Mouse (Mus musculus): ENCODE data around the gene Col11a2. TPM values are rescaled to one million over a fixed set of nuclear protein-coding genes. Genes with fewer than 3 reads are reported as not detected.

The Col11a2 gene
- 0.48 and 0.67 TPM in 2 replicates for polyA plus RNA-seq (2012; rRNA removed)

GRCm38 (mm10) chr17:34038878-34039561, at the start of gene Col11a2:
Col11a2 (plus strand) TSS chr17:34039437.

GRCm38 (mm10) chr17:34000150-34000537, 39.1 kb upstream of the Col11a2 start, which contains the start of gene H2-K1:
H2-K1 (minus strand) TSS chr17:34000347.

GRCm38 (mm10) chr17:34024317-34024821, 14.9 kb upstream of the Col11a2 start, which contains the start of gene Ring1:
Ring1 (minus strand) TSS chr17:34024680.

GRCm38 (mm10) chr17:34027656-34028223, 11.5 kb upstream of the Col11a2 start, which contains the start of gene H2-Ke6:
H2-Ke6 (minus strand) TSS chr17:34028060.

GRCm38 (mm10) chr17:34031465-34032173, 7.6 kb upstream of the Col11a2 start, which contains the start of the genes Slc39a7 and Rxrb:
Slc39a7 (minus strand) TSS chr17:34031682.
Rxrb (plus strand) TSS chr17:34031812.

GRCm38 (mm10) chr17:34092197-34092875, 53.1 kb downstream of the Col11a2 start, which contains the start of gene H2-Oa:
H2-Oa (plus strand) TSS chr17:34092340.

Other genes starting within 250 kb of the Col11a2 start
- 15.8 and 17.2 TPM in 2 replicates for gene Kank3, start 228.9 kb upstream of the Col11a2 start, polyA plus RNA-seq (2012; rRNA removed)
- gene Rps28, start 214.9 kb upstream of the Col11a2 start, polyA plus RNA-seq (2012; rRNA removed): 624 and 816 TPM in 2 replicates
- 189 and 197 TPM in 2 replicates for gene Ndufa7, start 214.9 kb upstream of the Col11a2 start, polyA plus RNA-seq (2012; rRNA removed)
- gene Cd320, start 196.3 kb upstream of the Col11a2 start, polyA plus RNA-seq (2012; rRNA removed): 8.3 and 9.0 TPM in 2 replicates
- gene Gm7029, start 165.6 kb upstream of the Col11a2 start, polyA plus RNA-seq (2012; rRNA removed): not detected in 2 replicates
- gene Kifc1, start 148.8 kb upstream of the Col11a2 start, polyA plus RNA-seq (2012; rRNA removed): 19.2 and 21.8 TPM in 2 replicates
- 0.63 and 0.78 TPM in 2 replicates for gene Platr17, start 134.3 kb upstream of the Col11a2 start, polyA plus RNA-seq (2012; rRNA removed)
- 17.5 and 19.5 TPM in 2 replicates for gene Daxx, start 130.0 kb upstream of the Col11a2 start, polyA plus RNA-seq (2012; rRNA removed)
- gene Tapbp, start 123.5 kb upstream of the Col11a2 start, polyA plus RNA-seq (2012; rRNA removed): 19.7 and 21.7 TPM in 2 replicates
- gene Zbtb22, start 123.5 kb upstream of the Col11a2 start, polyA plus RNA-seq (2012; rRNA removed): 11.4 and 11.9 TPM in 2 replicates
- 21.4 and 28.9 TPM in 2 replicates for gene Rgl2, start 109.9 kb upstream of the Col11a2 start, polyA plus RNA-seq (2012; rRNA removed)
- 45.7 and 46.0 TPM in 2 replicates for gene Pfdn6, start 99.1 kb upstream of the Col11a2 start, polyA plus RNA-seq (2012; rRNA removed)
- gene Wdr46, start 98.8 kb upstream of the Col11a2 start, polyA plus RNA-seq (2012; rRNA removed): 11.8 and 12.7 TPM in 2 replicates
- gene B3galt4, start 87.9 kb upstream of the Col11a2 start, polyA plus RNA-seq (2012; rRNA removed): 1.4 and 1.9 TPM in 2 replicates
- gene Vps52, start 83.6 kb upstream of the Col11a2 start, polyA plus RNA-seq (2012; rRNA removed): 15.0 and 17.0 TPM in 2 replicates
- 1,178 and 1,295 TPM in 2 replicates for gene Rps18, start 83.4 kb upstream of the Col11a2 start, polyA plus RNA-seq (2012; rRNA removed)
- gene H2-K1, start 39.1 kb upstream of the Col11a2 start, polyA plus RNA-seq (2012; rRNA removed): 340 and 427 TPM in 2 replicates
- gene Ring1, start 14.8 kb upstream of the Col11a2 start, polyA plus RNA-seq (2012; rRNA removed): 12.5 and 18.5 TPM in 2 replicates
- 51.8 and 62.7 TPM in 2 replicates for gene H2-Ke6, start 11.4 kb upstream of the Col11a2 start, polyA plus RNA-seq (2012; rRNA removed)
- 42.7 and 48.3 TPM in 2 replicates for gene Slc39a7, start 7.8 kb upstream of the Col11a2 start, polyA plus RNA-seq (2012; rRNA removed)
- 18.5 and 21.0 TPM in 2 replicates for gene Rxrb, start 7.6 kb upstream of the Col11a2 start, polyA plus RNA-seq (2012; rRNA removed)
- gene H2-Oa, start 52.9 kb downstream of the Col11a2 start, polyA plus RNA-seq (2012; rRNA removed): 0.81 and 1.1 TPM in 2 replicates
- gene H2-DMa, start 80.1 kb downstream of the Col11a2 start, polyA plus RNA-seq (2012; rRNA removed): 4.5 and 5.3 TPM in 2 replicates
- gene Brd2, start 83.2 kb downstream of the Col11a2 start, polyA plus RNA-seq (2012; rRNA removed): 45.0 and 46.4 TPM in 2 replicates
- 0.83 and 0.86 TPM in 2 replicates for gene H2-DMb2, start 103.9 kb downstream of the Col11a2 start, polyA plus RNA-seq (2012; rRNA removed)
- gene H2-DMb1, start 113.6 kb downstream of the Col11a2 start, polyA plus RNA-seq (2012; rRNA removed): 2.5 and 2.6 TPM in 2 replicates
- gene Tap1, start 148.1 kb downstream of the Col11a2 start, polyA plus RNA-seq (2012; rRNA removed): 8.9 and 10.8 TPM in 2 replicates
- gene Psmb9, start 148.3 kb downstream of the Col11a2 start, polyA plus RNA-seq (2012; rRNA removed): 14.2 and 19.7 TPM in 2 replicates
- 26.6 and 37.5 TPM in 2 replicates for gene Psmb8, start 158.3 kb downstream of the Col11a2 start, polyA plus RNA-seq (2012; rRNA removed)
- 7.1 and 7.6 TPM in 2 replicates for gene Tap2, start 164.1 kb downstream of the Col11a2 start, polyA plus RNA-seq (2012; rRNA removed)
- gene H2-Ob, start 199.5 kb downstream of the Col11a2 start, polyA plus RNA-seq (2012; rRNA removed): 2.0 and 2.7 TPM in 2 replicates
- gene H2-Ab1, start 218.3 kb downstream of the Col11a2 start, polyA plus RNA-seq (2012; rRNA removed): 10.6 and 13.2 TPM in 2 replicates
- gene H2-Aa, start 248.4 kb downstream of the Col11a2 start, polyA plus RNA-seq (2012; rRNA removed): 5.1 and 7.7 TPM in 2 replicates